Comparison of ENCODE assay signal across 25 mouse cellular contexts in genomic region chr3:50094404-50095092, GRCm38 (mm10).
A peak's percentile ranks its signal among the peaks of the same experiment; 100 is the strongest.
DNase-seq lines count a peak whose midpoint lies in the region; ATAC-seq lines count a peak whose summit lies in the region.
"Had no signal": no experiment of that assay in that cellular context is flagged by ENCODE, and none has a peak within 500 bp of the region (broad histone marks: within the 10 kb centered on the region; RNA-seq: fewer than 3 reads in every experiment).

No protein-coding gene starts in this region.

- no peak overlapping the region for H3K4me2 ChIP-seq in kidney, embryonic 15.5 days
- no peak overlapping the region for H3K4me2 ChIP-seq in lung, embryonic 16.5 days (ENCODE audit: low read depth, low read length)
- H3K4me2 ChIP-seq: heart, embryonic 12.5 days; hindbrain, embryonic 14.5 days; limb, embryonic 15.5 days; liver, embryonic 13.5 days; midbrain, embryonic 13.5 days; stomach, embryonic 15.5 days had no signal

- WGBS in kidney, embryonic 15.5 days: 34% methylated on average over 7 of the region's 7 CpGs
- 53% methylated on average over 7 of the region's 7 CpGs for WGBS in lung, embryonic 16.5 days

- no peak overlapping the region for H3K4me3 ChIP-seq in kidney, embryonic 15.5 days (replicated peaks)
- no peak overlapping the region for H3K4me3 ChIP-seq in lung, embryonic 16.5 days (ENCODE audit: low read length)
- H3K4me3 ChIP-seq: gastrocnemius, adult 2 months; heart, embryonic 12.5 days; left cerebral cortex, adult 2 months; limb, embryonic 15.5 days; liver, embryonic 13.5 days; midbrain, embryonic 13.5 days; stomach, embryonic 15.5 days had no signal

- ATAC-seq in kidney, embryonic 15.5 days (replicated peaks; ENCODE audit: low FRiP score): peak; percentile 82
- ATAC-seq in lung, embryonic 16.5 days (ENCODE audit: low read depth): 0 out of 2 replicates have a peak, but pooled peaks have one; percentile 23
- ATAC-seq in inflammation-experienced regulatory T-cells, adult 6 months: no peak
- ATAC-seq: forebrain, embryonic 14.5 days; midbrain, embryonic 13.5 days; Patski had no signal

- H3K36me3 ChIP-seq in kidney, embryonic 15.5 days: no peaks in the 10 kb centered on the region
- no peaks in the 10 kb centered on the region for H3K36me3 ChIP-seq in lung, embryonic 16.5 days (ENCODE audit: control insufficient read depth, insufficient read depth, low read length)
- H3K36me3 ChIP-seq: heart, embryonic 12.5 days; limb, embryonic 15.5 days; liver, embryonic 13.5 days; midbrain, embryonic 13.5 days; stomach, embryonic 15.5 days had no signal

- no peak for DNase-seq in kidney, postnatal 25 days
- DNase-seq in lung, postnatal 4 days: no peak
- DNase-seq in hindlimb bud, embryonic 11.5 days (ENCODE audit: extremely low spot score, low read depth, low spot score): peak; percentile 20
- DNase-seq in cerebellum, postnatal 14 days: no peak
- DNase-seq: adrenal gland, postnatal 10 days; cerebellum, adult 8-10 months; cerebellum, postnatal 36 days; gastrocnemius, adult 2 months; gastrocnemius, postnatal 36 days; heart, adult 18-20 months; kidney, adult 18-20 months; liver, embryonic 13.5 days; lung, adult 18-20 months; right cerebral cortex, postnatal 14 days had no signal

- H3K9ac ChIP-seq in kidney, embryonic 15.5 days: no peak overlapping the region
- H3K9ac ChIP-seq in lung, embryonic 16.5 days (ENCODE audit: low read length): no peak overlapping the region
- H3K9ac ChIP-seq: heart, embryonic 12.5 days; hindbrain, embryonic 14.5 days; limb, embryonic 15.5 days; liver, embryonic 13.5 days; midbrain, embryonic 13.5 days; stomach, embryonic 15.5 days had no signal

- H3K9me3 ChIP-seq in kidney, embryonic 15.5 days (replicated peaks): no peaks in the 10 kb centered on the region
- H3K9me3 ChIP-seq in lung, embryonic 16.5 days (ENCODE audit: control insufficient read depth, low read length): no peaks in the 10 kb centered on the region
- H3K9me3 ChIP-seq: heart, embryonic 12.5 days; limb, embryonic 15.5 days; liver, embryonic 13.5 days; midbrain, embryonic 13.5 days; stomach, embryonic 15.5 days had no signal

- 0 out of 2 replicates have a peak, but pooled peaks cover 4% of the 10 kb centered on the region for H3K4me1 ChIP-seq in kidney, embryonic 15.5 days
- no peaks in the 10 kb centered on the region for H3K4me1 ChIP-seq in lung, embryonic 16.5 days (replicated peaks; ENCODE audit: control insufficient read depth, insufficient read depth, low read length)
- H3K4me1 ChIP-seq: heart, embryonic 12.5 days; limb, embryonic 15.5 days; liver, embryonic 13.5 days; midbrain, embryonic 13.5 days; stomach, embryonic 15.5 days had no signal

- no peaks in the 10 kb centered on the region for H3K27me3 ChIP-seq in kidney, embryonic 15.5 days
- H3K27me3 ChIP-seq in lung, embryonic 16.5 days (ENCODE audit: control insufficient read depth, insufficient read depth, low read depth, low read length): no peaks in the 10 kb centered on the region
- H3K27me3 ChIP-seq: heart, embryonic 12.5 days; limb, embryonic 15.5 days; liver, embryonic 13.5 days; midbrain, embryonic 13.5 days; stomach, embryonic 15.5 days had no signal

- no peak overlapping the region for H3K27ac ChIP-seq in kidney, embryonic 15.5 days
- H3K27ac ChIP-seq in lung, embryonic 16.5 days (ENCODE audit: low read length): no peak overlapping the region
- H3K27ac ChIP-seq: gastrocnemius, adult 2 months; hindbrain, embryonic 14.5 days; left cerebral cortex, adult 2 months; limb, embryonic 15.5 days; liver, embryonic 13.5 days; midbrain, embryonic 13.5 days; stomach, embryonic 15.5 days had no signal
